Mouse (Mus musculus): Measurements from ENCODE around the gene Pctp. TPM values are rescaled to one million over a fixed set of nuclear protein-coding genes. Genes with fewer than 3 reads are reported as not detected.

Gene Pctp
- total RNA-seq (2014; rRNA removed): 0.60 and 0.66 TPM in 2 replicates
- polyA plus RNA-seq (2015; fragmentation: Nextera tagmentation; extraction: Ambion mirVana): 0.85 and 0.88 TPM in 2 replicates

GRCm38 (mm10) chr11:90002231-90002986, at the start of gene Pctp:
Pctp (minus strand) TSS chr11:90002894.
- Histone ChIP-seq H3K27me3 (ENCODE audit: insufficient read depth, low read length) (no peaks in the 10 kb centered on the region), H3K4me3 (ENCODE audit: low read depth, low read length) (peak within 1 kb of the TSS; percentile 43), H3K4me2 (ENCODE audit: low read depth, low read length, poor library complexity, severe bottlenecking) (peak within 1 kb of the TSS; percentile 78), H3K9ac (replicated peaks; ENCODE audit: low read length, poor library complexity, severe bottlenecking) (0 out of 2 replicates have a peak within 1 kb of the TSS, but pooled peaks have one; percentile 46), H3K9me3 (ENCODE audit: low read length) (no peaks in the 10 kb centered on the region), H3K27ac (ENCODE audit: low read depth, low read length) (no peak within 1 kb of the TSS), H3K36me3 (ENCODE audit: insufficient read depth, low read length) (no peaks in the 10 kb centered on the region), H3K4me1 (ENCODE audit: insufficient read depth, low read length) (0 out of 2 replicates have a peak, but pooled peaks cover 6% of the 10 kb centered on the region)
- 14% methylated on average over 33 of the region's 35 CpGs for WGBS
- DNase-seq (ENCODE audit: low spot score) (peak; percentile 60), ATAC-seq (ENCODE audit: low FRiP score) (0 out of 2 replicates have a peak, but pooled peaks have one; percentile 49)
- TF ChIP-seq CTCF (IDR thresholded peaks at IDR 0.05): no peak

- no peaks in the 10 kb centered on the region for H3K27me3 ChIP-seq (ENCODE audit: insufficient read depth, low read length)
- TF ChIP-seq CTCF (IDR thresholded peaks at IDR 0.05): no peak
- H3K4me2 ChIP-seq (ENCODE audit: low read depth, low read length, poor library complexity, severe bottlenecking): no peak overlapping the region
- no peaks in the 10 kb centered on the region for H3K4me1 ChIP-seq (ENCODE audit: insufficient read depth, low read length)
- no peaks in the 10 kb centered on the region for H3K9me3 ChIP-seq (ENCODE audit: low read length)
- DNase-seq (ENCODE audit: low spot score) (no peak), ATAC-seq (ENCODE audit: low FRiP score) (no peak)
- H3K9ac ChIP-seq (replicated peaks; ENCODE audit: low read length, poor library complexity, severe bottlenecking): no peak overlapping the region
- no peak overlapping the region for H3K27ac ChIP-seq (ENCODE audit: low read depth, low read length)
- no peak overlapping the region for H3K4me3 ChIP-seq (ENCODE audit: low read depth, low read length)
- 92% methylated on average over 7 of the region's 7 CpGs for WGBS
- no peaks in the 10 kb centered on the region for H3K36me3 ChIP-seq (ENCODE audit: insufficient read depth, low read length)
Observed at GRCm38 (mm10) chr11:90050016-90050415, 47.3 kb upstream of the Pctp start.

- DNase-seq (ENCODE audit: low spot score): no peak
- Histone ChIP-seq H3K9ac (replicated peaks; ENCODE audit: low read length, poor library complexity, severe bottlenecking) (no peak overlapping the region), H3K4me3 (ENCODE audit: low read depth, low read length) (no peak overlapping the region), H3K9me3 (ENCODE audit: low read length) (no peaks in the 10 kb centered on the region), H3K27me3 (ENCODE audit: insufficient read depth, low read length) (no peaks in the 10 kb centered on the region), H3K4me2 (ENCODE audit: low read depth, low read length, poor library complexity, severe bottlenecking) (no peak overlapping the region), H3K27ac (ENCODE audit: low read depth, low read length) (no peak overlapping the region), H3K36me3 (ENCODE audit: insufficient read depth, low read length) (no peaks in the 10 kb centered on the region), H3K4me1 (ENCODE audit: insufficient read depth, low read length) (no peaks in the 10 kb centered on the region)
- 90% methylated on average over 9 of the region's 9 CpGs for WGBS
- ATAC-seq (ENCODE audit: low FRiP score): no peak
- no peak for TF ChIP-seq CTCF (IDR thresholded peaks at IDR 0.05)
Observed at GRCm38 (mm10) chr11:90047271-90047670, 44.6 kb upstream of the Pctp start.

- TF ChIP-seq CTCF (IDR thresholded peaks at IDR 0.05): no peak
- Histone ChIP-seq H3K36me3 (ENCODE audit: insufficient read depth, low read length) (no peaks in the 10 kb centered on the region), H3K9me3 (ENCODE audit: low read length) (no peaks in the 10 kb centered on the region), H3K4me2 (ENCODE audit: low read depth, low read length, poor library complexity, severe bottlenecking) (no peak overlapping the region), H3K4me3 (ENCODE audit: low read depth, low read length) (no peak overlapping the region), H3K4me1 (ENCODE audit: insufficient read depth, low read length) (no peaks in the 10 kb centered on the region), H3K9ac (replicated peaks; ENCODE audit: low read length, poor library complexity, severe bottlenecking) (no peak overlapping the region), H3K27me3 (ENCODE audit: insufficient read depth, low read length) (no peaks in the 10 kb centered on the region), H3K27ac (ENCODE audit: low read depth, low read length) (no peak overlapping the region)
- DNase-seq (ENCODE audit: low spot score): no peak
- ATAC-seq (ENCODE audit: low FRiP score): no peak
- 44% methylated on average over 7 of the region's 7 CpGs for WGBS
Observed at GRCm38 (mm10) chr11:90046211-90046610, 43.5 kb upstream of the Pctp start.

GRCm38 (mm10) chr11:90044459-90044858, 41.8 kb upstream of the Pctp start:
- ATAC-seq (ENCODE audit: low FRiP score) (no peak), DNase-seq (ENCODE audit: low spot score) (no peak)
- no peak overlapping the region for H3K4me3 ChIP-seq (ENCODE audit: low read depth, low read length)
- no peaks in the 10 kb centered on the region for H3K4me1 ChIP-seq (ENCODE audit: insufficient read depth, low read length)
- H3K9ac ChIP-seq (replicated peaks; ENCODE audit: low read length, poor library complexity, severe bottlenecking): no peak overlapping the region
- WGBS: 87% methylated on average over 4 of the region's 4 CpGs
- no peaks in the 10 kb centered on the region for H3K36me3 ChIP-seq (ENCODE audit: insufficient read depth, low read length)
- H3K27me3 ChIP-seq (ENCODE audit: insufficient read depth, low read length): no peaks in the 10 kb centered on the region
- no peaks in the 10 kb centered on the region for H3K9me3 ChIP-seq (ENCODE audit: low read length)
- no peak for TF ChIP-seq CTCF (IDR thresholded peaks at IDR 0.05)
- H3K4me2 ChIP-seq (ENCODE audit: low read depth, low read length, poor library complexity, severe bottlenecking): no peak overlapping the region
- H3K27ac ChIP-seq (ENCODE audit: low read depth, low read length): no peak overlapping the region

GRCm38 (mm10) chr11:90038022-90038421, 35.3 kb upstream of the Pctp start:
- Histone ChIP-seq H3K36me3 (ENCODE audit: insufficient read depth, low read length) (no peaks in the 10 kb centered on the region), H3K4me1 (ENCODE audit: insufficient read depth, low read length) (no peaks in the 10 kb centered on the region), H3K4me3 (ENCODE audit: low read depth, low read length) (no peak overlapping the region), H3K27me3 (ENCODE audit: insufficient read depth, low read length) (no peaks in the 10 kb centered on the region), H3K9ac (replicated peaks; ENCODE audit: low read length, poor library complexity, severe bottlenecking) (no peak overlapping the region), H3K9me3 (ENCODE audit: low read length) (no peaks in the 10 kb centered on the region), H3K4me2 (ENCODE audit: low read depth, low read length, poor library complexity, severe bottlenecking) (no peak overlapping the region), H3K27ac (ENCODE audit: low read depth, low read length) (no peak overlapping the region)
- DNase-seq (ENCODE audit: low spot score): no peak
- ATAC-seq (ENCODE audit: low FRiP score): no peak
- TF ChIP-seq CTCF (IDR thresholded peaks at IDR 0.05): peak; percentile 63
- 24% methylated on average over 5 of the region's 5 CpGs for WGBS

Data from midbrain, postnatal 0 days (tissue).